Mouse (Mus musculus) midbrain, embryonic 13.5 days (tissue): Measurements from ENCODE around the gene Lsamp. TPM values are rescaled to one million over a fixed set of nuclear protein-coding genes. Genes with fewer than 3 reads are reported as not detected.

Experiments
- ATAC-seq: fragments of 200-750 bp; cut with Nextera tagmentation; 2 replicates; pipeline ENCODE4 v1.8.0; 2017; ENCODE audit warnings: mild to moderate bottlenecking, moderate TSS enrichment, moderate library complexity
- H3K27ac ChIP-seq: fragments of 300-500 bp; sonication (generic); 2 replicates; pipeline ENCODE4 v1.5.1; 2015; ENCODE audit warnings: inconsistent platforms, mild to moderate bottlenecking, moderate library complexity
- H3K27me3 ChIP-seq: fragments of 300-500 bp; sonication (generic); 2 replicates; pipeline ENCODE4 v1.6.1; 2015; ENCODE audit warnings: mild to moderate bottlenecking, inconsistent platforms
- H3K36me3 ChIP-seq: fragments of 300-500 bp; sonication (generic); 2 replicates; pipeline ENCODE4 v1.6.1; 2015; ENCODE audit warnings: mild to moderate bottlenecking, inconsistent platforms
- H3K4me1 ChIP-seq: fragments of 300-500 bp; sonication (generic); replicated peaks from 2 replicates; pipeline ENCODE4 v1.6.1; 2015; ENCODE audit warnings: inconsistent platforms
- H3K4me2 ChIP-seq: fragments of 300-500 bp; sonication (generic); replicated peaks from 2 replicates; pipeline ENCODE4 v1.6.1; 2015; ENCODE audit warnings: moderate library complexity, mild to moderate bottlenecking, inconsistent platforms
- H3K4me3 ChIP-seq: fragments of 300-500 bp; sonication (generic); replicated peaks from 2 replicates; pipeline ENCODE4 v1.5.1; 2015; ENCODE audit warnings: mild to moderate bottlenecking, inconsistent platforms
- H3K9ac ChIP-seq: fragments of 300-500 bp; sonication (generic); replicated peaks from 2 replicates; pipeline ENCODE4 v1.6.1; 2015; ENCODE audit warnings: mild to moderate bottlenecking, inconsistent platforms
- H3K9me3 ChIP-seq: fragments of 300-500 bp; sonication (generic); 2 replicates; pipeline ENCODE4 v1.6.1; 2016; ENCODE audit warnings: mild to moderate bottlenecking, inconsistent platforms
- WGBS: fragments of 180-500 bp; shearing (Covaris S2); methylation state at CpG from one replicate; pipeline ENCODE4 v1.1.7; 2015; 5-methylcytosine and 5-hydroxymethylcytosine counted together
- polyA plus RNA-seq: library from polyadenylated mRNA; unstranded; fragments of >200 nt; fragmentation: Nextera tagmentation; extraction: Ambion mirVana; gene quantifications from 2 replicates; pipeline ENCODE4 v1.2.1, GENCODE M21; 2015

The Lsamp gene
- polyA plus RNA-seq, 1 experiment from 2014 or later = 66.7 TPM

DNA sequence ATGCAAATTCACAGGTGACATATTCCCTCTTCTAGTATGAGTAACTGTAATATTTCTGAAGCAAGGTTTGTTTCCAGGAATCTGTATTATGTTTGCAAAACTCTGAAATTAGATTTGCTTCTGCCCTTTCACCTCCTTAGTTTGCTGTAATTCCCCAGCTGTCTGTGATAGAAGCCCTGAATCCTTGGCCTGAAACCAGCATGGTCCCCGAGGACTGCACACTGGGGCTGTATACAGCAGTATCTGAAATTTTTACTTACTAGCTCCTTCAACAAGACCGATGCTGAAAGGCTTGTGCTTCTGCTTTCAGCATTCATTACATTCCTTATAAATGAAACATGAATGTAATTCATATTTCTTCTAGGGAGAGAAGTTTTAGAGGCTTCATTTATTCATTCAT is 91.4 kb downstream of the Lsamp start:
- H3K27me3 ChIP-seq = no peaks in the 10 kb centered on the region
- no peak overlapping the region for H3K4me3 ChIP-seq
- no peak overlapping the region for H3K9ac ChIP-seq
- H3K4me2 ChIP-seq = no peak overlapping the region
- peaks cover 6% of the 10 kb centered on the region; the same call in 1 of the 2 replicates for H3K4me1 ChIP-seq
- no peak overlapping the region for H3K27ac ChIP-seq
- WGBS = 81% methylated on average over 2 of the region's 2 CpGs
- no peaks in the 10 kb centered on the region for H3K36me3 ChIP-seq
- no peaks in the 10 kb centered on the region for H3K9me3 ChIP-seq
- no peak for ATAC-seq

GRCm38 (mm10) chr16:40080224-40080623 is 96.1 kb downstream of the Lsamp start:
- WGBS = 78% methylated on average over 3 of the region's 3 CpGs
- no peaks in the 10 kb centered on the region for H3K27me3 ChIP-seq
- H3K9me3 ChIP-seq = no peaks in the 10 kb centered on the region
- H3K4me2 ChIP-seq = no peak overlapping the region
- no peak overlapping the region for H3K9ac ChIP-seq
- no peak for ATAC-seq
- H3K4me1 ChIP-seq = peaks cover 6% of the 10 kb centered on the region; the same call in 1 of the 2 replicates
- no peaks in the 10 kb centered on the region for H3K36me3 ChIP-seq
- H3K27ac ChIP-seq = no peak overlapping the region
- H3K4me3 ChIP-seq = no peak overlapping the region

GRCm38 (mm10) chr16:40104329-40104728 is 120.2 kb downstream of the Lsamp start:
- no peak for ATAC-seq
- WGBS = 66% methylated on average over 4 of the region's 4 CpGs

GRCm38 (mm10) chr16:40182918-40183317 is 198.8 kb downstream of the Lsamp start:
- Histone ChIP-seq H3K27ac (no peak overlapping the region), H3K9me3 (no peaks in the 10 kb centered on the region), H3K27me3 (no peaks in the 10 kb centered on the region), H3K4me3 (no peak overlapping the region), H3K4me2 (no peak overlapping the region), H3K36me3 (no peaks in the 10 kb centered on the region), H3K4me1 (peaks cover 4% of the 10 kb centered on the region; the same call in 1 of the 2 replicates), H3K9ac (no peak overlapping the region)
- WGBS = 71% methylated on average over 1 of the region's 1 CpGs
- no peak for ATAC-seq

More at GRCm38 (mm10) chr16:40104329-40104728, 120.2 kb downstream of the Lsamp start:
- no peaks in the 10 kb centered on the region for H3K36me3 ChIP-seq
- H3K4me1 ChIP-seq = peaks cover 4% of the 10 kb centered on the region
- H3K4me3 ChIP-seq = no peak overlapping the region
- H3K27me3 ChIP-seq = no peaks in the 10 kb centered on the region
- no peak overlapping the region for H3K4me2 ChIP-seq
- no peak overlapping the region for H3K9ac ChIP-seq
- H3K27ac ChIP-seq = no peak overlapping the region
- H3K9me3 ChIP-seq = no peaks in the 10 kb centered on the region

GRCm38 (mm10) chr16:40187987-40188590 is 203.9 kb downstream of the Lsamp start:
- Histone ChIP-seq H3K4me1 (peaks cover 3% of the 10 kb centered on the region; the same call in 1 of the 2 replicates), H3K4me3 (no peak overlapping the region), H3K36me3 (no peaks in the 10 kb centered on the region), H3K27me3 (no peaks in the 10 kb centered on the region), H3K9ac (no peak overlapping the region), H3K9me3 (no peaks in the 10 kb centered on the region), H3K4me2 (no peak overlapping the region), H3K27ac (no peak overlapping the region)
- no peak for ATAC-seq
- 61% methylated on average over 4 of the region's 4 CpGs for WGBS

- no peaks in the 10 kb centered on the region for H3K9me3 ChIP-seq
- H3K36me3 ChIP-seq = no peaks in the 10 kb centered on the region
- H3K4me1 ChIP-seq = no peaks in the 10 kb centered on the region
- ATAC-seq = no peak
- no peak overlapping the region for H3K9ac ChIP-seq
- no peak overlapping the region for H3K4me3 ChIP-seq
- H3K4me2 ChIP-seq = no peak overlapping the region
- H3K27me3 ChIP-seq = no peaks in the 10 kb centered on the region
- H3K27ac ChIP-seq = no peak overlapping the region
- WGBS = 54% methylated on average over 3 of the region's 3 CpGs
Observed at GRCm38 (mm10) chr16:40194401-40194800, 210.2 kb downstream of the Lsamp start.

DNA sequence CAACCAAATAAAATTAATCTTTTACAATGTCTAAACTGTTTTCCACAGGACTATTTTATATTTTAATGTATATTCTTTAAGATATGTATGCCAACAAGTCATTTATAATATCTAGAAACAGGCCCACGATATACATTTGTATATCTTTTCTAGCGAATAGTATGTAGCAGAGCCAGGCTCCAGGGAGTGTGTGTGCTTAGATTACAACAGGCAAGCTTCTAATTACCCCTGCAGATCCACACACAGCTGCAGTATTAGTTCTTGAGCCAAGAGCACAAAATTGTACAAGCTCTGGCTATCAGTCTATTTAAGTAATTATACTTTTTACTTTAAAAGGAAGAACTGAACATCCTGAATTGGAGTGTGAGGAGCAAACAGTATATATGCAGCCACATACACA is 210.7 kb downstream of the Lsamp start:
- H3K4me2 ChIP-seq = no peak overlapping the region
- ATAC-seq = no peak
- no peak overlapping the region for H3K9ac ChIP-seq
- no peak overlapping the region for H3K4me3 ChIP-seq
- H3K36me3 ChIP-seq = no peaks in the 10 kb centered on the region
- H3K4me1 ChIP-seq = no peaks in the 10 kb centered on the region
- H3K9me3 ChIP-seq = no peaks in the 10 kb centered on the region
- H3K27ac ChIP-seq = no peak overlapping the region
- H3K27me3 ChIP-seq = no peaks in the 10 kb centered on the region
- WGBS = 92% methylated on average over 2 of the region's 2 CpGs

- no peak overlapping the region for H3K4me2 ChIP-seq
- ATAC-seq = no peak
- no peaks in the 10 kb centered on the region for H3K36me3 ChIP-seq
- H3K9me3 ChIP-seq = no peaks in the 10 kb centered on the region
- H3K4me3 ChIP-seq = no peak overlapping the region
- no peaks in the 10 kb centered on the region for H3K27me3 ChIP-seq
- no peak overlapping the region for H3K9ac ChIP-seq
- 87% methylated on average over 5 of the region's 5 CpGs for WGBS
- H3K27ac ChIP-seq = no peak overlapping the region
- 0 out of 2 replicates have a peak, but pooled peaks cover 4% of the 10 kb centered on the region for H3K4me1 ChIP-seq
Observed at GRCm38 (mm10) chr16:40228627-40229026, 244.5 kb downstream of the Lsamp start.

- H3K36me3 ChIP-seq = no peaks in the 10 kb centered on the region
- ATAC-seq = no peak
- 60% methylated on average over 2 of the region's 2 CpGs for WGBS
- no peak overlapping the region for H3K4me3 ChIP-seq
- H3K9ac ChIP-seq = no peak overlapping the region
- H3K27ac ChIP-seq = no peak overlapping the region
- H3K9me3 ChIP-seq = no peaks in the 10 kb centered on the region
- no peaks in the 10 kb centered on the region for H3K27me3 ChIP-seq
- H3K4me1 ChIP-seq = 0 out of 2 replicates have a peak, but pooled peaks cover 9% of the 10 kb centered on the region
- H3K4me2 ChIP-seq = no peak overlapping the region
Observed at GRCm38 (mm10) chr16:40233066-40233465, 248.9 kb downstream of the Lsamp start.

GRCm38 (mm10) chr16:40234151-40234895 is 250.2 kb downstream of the Lsamp start:
- Histone ChIP-seq H3K4me3 (no peak overlapping the region), H3K36me3 (no peaks in the 10 kb centered on the region), H3K27me3 (no peaks in the 10 kb centered on the region), H3K4me1 (0 out of 2 replicates have a peak, but pooled peaks cover 9% of the 10 kb centered on the region), H3K4me2 (no peak overlapping the region), H3K9ac (no peak overlapping the region), H3K9me3 (no peaks in the 10 kb centered on the region), H3K27ac (no peak overlapping the region)
- no peak for ATAC-seq
- 70% methylated on average over 13 of the region's 13 CpGs for WGBS

DNA sequence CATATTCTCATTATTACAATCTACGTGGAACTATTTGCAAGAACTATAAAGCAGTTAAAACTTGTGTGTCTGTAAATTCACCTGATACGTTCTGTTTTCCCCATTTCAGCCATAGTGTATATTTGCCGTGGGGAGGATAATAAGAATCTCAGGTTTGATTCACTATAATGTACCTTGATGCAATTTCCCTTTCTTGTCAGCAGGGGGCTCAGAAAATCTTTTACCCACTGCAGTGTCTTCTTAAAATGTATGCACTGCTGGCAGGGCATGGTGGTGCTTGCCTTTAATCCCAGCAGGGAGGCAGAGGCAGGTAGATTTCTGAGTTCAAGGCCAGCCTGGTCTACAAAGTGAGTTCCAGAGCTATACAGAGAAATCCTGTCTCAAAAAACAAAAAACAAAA is 287.7 kb downstream of the Lsamp start:
- H3K36me3 ChIP-seq = no peaks in the 10 kb centered on the region
- no peaks in the 10 kb centered on the region for H3K4me1 ChIP-seq
- no peaks in the 10 kb centered on the region for H3K9me3 ChIP-seq
- no peaks in the 10 kb centered on the region for H3K27me3 ChIP-seq
- no peak for ATAC-seq
- no peak overlapping the region for H3K27ac ChIP-seq
- no peak overlapping the region for H3K4me2 ChIP-seq
- no peak overlapping the region for H3K9ac ChIP-seq
- 82% methylated on average over 3 of the region's 3 CpGs for WGBS
- H3K4me3 ChIP-seq = no peak overlapping the region

- H3K4me3 ChIP-seq = no peak overlapping the region
- H3K27ac ChIP-seq = no peak overlapping the region
- H3K4me2 ChIP-seq = no peak overlapping the region
- no peaks in the 10 kb centered on the region for H3K27me3 ChIP-seq
- H3K36me3 ChIP-seq = no peaks in the 10 kb centered on the region
- no peak overlapping the region for H3K9ac ChIP-seq
- 58% methylated on average over 4 of the region's 4 CpGs for WGBS
- ATAC-seq = no peak
- no peaks in the 10 kb centered on the region for H3K9me3 ChIP-seq
- peaks cover 8% of the 10 kb centered on the region for H3K4me1 ChIP-seq
Observed at GRCm38 (mm10) chr16:40290132-40290531, 306.0 kb downstream of the Lsamp start.
